Comparison of ENCODE assay signal across 9 mouse cellular contexts in the genomic region with DNA sequence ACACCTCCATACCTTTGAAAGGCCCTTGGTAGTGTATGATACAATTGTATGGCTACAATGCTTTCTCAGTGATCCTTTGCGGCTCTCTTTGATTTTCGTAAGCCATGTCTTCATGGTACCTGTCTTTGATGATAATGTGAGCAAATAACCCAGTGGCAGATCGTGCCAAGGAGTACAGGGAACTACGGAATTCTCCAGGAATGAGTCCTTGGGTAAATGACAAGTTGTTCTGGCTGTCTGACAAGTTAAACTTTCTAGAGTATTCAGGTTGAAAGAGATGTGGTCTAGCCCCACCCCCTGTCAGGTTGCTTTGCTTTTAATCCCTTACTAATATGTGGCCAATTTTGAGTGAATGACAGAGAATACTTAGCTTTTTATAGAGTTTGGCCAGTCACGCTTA. TPM values are rescaled to one million over a fixed set of nuclear protein-coding genes. Genes with fewer than 3 reads are reported as not detected.
DNase-seq lines count a peak whose midpoint lies in the region; ATAC-seq and TF ChIP-seq lines count a peak whose summit lies in the region.
"Had no signal": no experiment of that assay in that cellular context is flagged by ENCODE, and none has a peak within 500 bp of the region (broad histone marks: within the 10 kb centered on the region; RNA-seq: fewer than 3 reads in every experiment).

No protein-coding gene starts in this region.

- intact Hi-C loops in left cerebral cortex, postnatal 14 days (cut with DNase I), result loop anchor here (10.0 kb wide), 1 partner anchor 116 kb away; a partner anchor contains a TSS

- no peaks in the 10 kb centered on the region for H3K9me3 ChIP-seq in erythroblast, embryonic 14.5 days (ENCODE audit: control insufficient read depth, low read length)
- no peaks in the 10 kb centered on the region for H3K9me3 ChIP-seq in hindbrain, postnatal 0 days (ENCODE audit: low read length)

- peak overlapping the region; percentile 88; the same call in 1 of the 2 replicates for H3K27ac ChIP-seq in hindbrain, postnatal 0 days

- peaks cover 48% of the 10 kb centered on the region for H3K4me1 ChIP-seq in erythroblast, embryonic 14.5 days (ENCODE audit: control insufficient read depth)
- H3K4me1 ChIP-seq in hindbrain, postnatal 0 days (ENCODE audit: insufficient read depth, low read length), result 0 out of 2 replicates have a peak, but pooled peaks cover 8% of the 10 kb centered on the region

- peak; percentile 12 for DNase-seq in NIH3T3 (ENCODE audit: low read depth)
- no peak for DNase-seq in hindbrain, postnatal 0 days (ENCODE audit: low spot score)
- peak; percentile 37 for DNase-seq in lung, postnatal 10 days
- DNase-seq in spleen, postnatal 36 days (ENCODE audit: low spot score in 2 of 2), result no peak
- no peak for DNase-seq in left cerebral cortex, postnatal 14 days (ENCODE audit: low spot score in 2 of 2)
- DNase-seq in spleen, postnatal 4 days (ENCODE audit: low spot score in 2 of 2), result no peak
- DNase-seq: thymus, postnatal 4 days had no signal

- peak overlapping the region; percentile 99 for H3K4me3 ChIP-seq in erythroblast, embryonic 14.5 days (replicated peaks)
- peak overlapping the region; percentile 89 for H3K4me3 ChIP-seq in hindbrain, postnatal 0 days (ENCODE audit: low read length)

- TF ChIP-seq CTCF in hindbrain, postnatal 0 days (IDR thresholded peaks at IDR 0.05; ENCODE audit: low read depth), result no peak

- 74% methylated on average over 5 of the region's 5 CpGs for WGBS in hindbrain, postnatal 0 days

- H3K9ac ChIP-seq in hindbrain, postnatal 0 days (replicated peaks; ENCODE audit: low read length), result peak overlapping the region; percentile 76; the same call in 1 of the 2 replicates

- no peaks in the 10 kb centered on the region for H3K27me3 ChIP-seq in erythroblast, embryonic 14.5 days (ENCODE audit: control insufficient read depth)
- H3K27me3 ChIP-seq in hindbrain, postnatal 0 days (ENCODE audit: insufficient read depth, low read length), result no peaks in the 10 kb centered on the region

- peaks cover 20% of the 10 kb centered on the region for H3K36me3 ChIP-seq in erythroblast, embryonic 14.5 days (ENCODE audit: control insufficient read depth)
- H3K36me3 ChIP-seq in hindbrain, postnatal 0 days (ENCODE audit: insufficient read depth, low read length), result no peaks in the 10 kb centered on the region

- no peak for ATAC-seq in erythroblast, adult 5-6 weeks (replicated peaks; ENCODE audit: low FRiP score, poor library complexity, severe bottlenecking)
- no peak for ATAC-seq in hindbrain, postnatal 0 days

- H3K4me2 ChIP-seq in hindbrain, postnatal 0 days (ENCODE audit: low read depth, low read length), result peak overlapping the region; percentile 80

RNA-seq across cellular contexts. Expression of a gene that starts 1.2 kb away (rescaled TPM):
- polyA plus RNA-seq in erythroblast, embryonic 14.5 days (2012), result 2.0 and 2.3 TPM in 2 replicates
- 84.4 and 108 TPM in 2 replicates for total RNA-seq in erythroblast, adult 5-6 weeks (2015; ENCODE audit: low replicate concordance)
- total RNA-seq in erythroblast, adult 5-6 weeks (2017; ENCODE audit: low replicate concordance), result 111 and 170 TPM in 2 replicates
- 49.2 and 54.8 TPM in 2 replicates for total RNA-seq in hindbrain, postnatal 0 days (2014; rRNA removed)
- 51.4 and 52.4 TPM in 2 replicates for polyA plus RNA-seq in hindbrain, postnatal 0 days (2015; fragmentation: Nextera tagmentation; extraction: Ambion mirVana)
- 100 to 1,000 TPM; 133 to 141 TPM for total RNA-seq in left cerebral cortex, postnatal 14 days (2021)

RNA-seq across cellular contexts. Expression of a gene that starts 1.3 kb away (rescaled TPM):
- not detected in 2 replicates for polyA plus RNA-seq in erythroblast, embryonic 14.5 days (2012)
- total RNA-seq in erythroblast, adult 5-6 weeks (2015; ENCODE audit: low replicate concordance), result not detected in 2 replicates
- not detected in 2 replicates for total RNA-seq in erythroblast, adult 5-6 weeks (2017; ENCODE audit: low replicate concordance)
- 0.83 and 1.2 TPM in 2 replicates for total RNA-seq in hindbrain, postnatal 0 days (2014; rRNA removed)
- 0.58 and 0.74 TPM in 2 replicates for polyA plus RNA-seq in hindbrain, postnatal 0 days (2015; fragmentation: Nextera tagmentation; extraction: Ambion mirVana)
- total RNA-seq in left cerebral cortex, postnatal 14 days (2021), result 1 to 10 TPM in 1 of 2 experiments, under 1 TPM in 1; 0.95 to 1.3 TPM

Comparison
In these comparisons a context has a peak if more than half of its experiments do, and no peak if none do; other contexts are left out.
1. DNase-seq: peak in NIH3T3 (single experiment) and lung, postnatal 10 days (single experiment); none in hindbrain, postnatal 0 days (single experiment), spleen, postnatal 36 days (0 of 2), left cerebral cortex, postnatal 14 days (0 of 2) and spleen, postnatal 4 days (0 of 2).